Mouse (Mus musculus) ES-E14 (cell line): ENCODE data around the gene Ccdc28b.

Source experiments
- ZC3H11A ChIP-seq: IDR thresholded peaks from 2 replicates; pipeline ENCODE4 v1.6.1; 2012; ENCODE audit warnings: low read depth, mild to moderate bottlenecking, inconsistent platforms, low read length, borderline replicate concordance
- ZNF384 ChIP-seq: IDR thresholded peaks from 2 replicates; pipeline ENCODE4 v1.6.1; 2012; ENCODE audit warnings: low read depth, low read length, inconsistent platforms

DNA sequence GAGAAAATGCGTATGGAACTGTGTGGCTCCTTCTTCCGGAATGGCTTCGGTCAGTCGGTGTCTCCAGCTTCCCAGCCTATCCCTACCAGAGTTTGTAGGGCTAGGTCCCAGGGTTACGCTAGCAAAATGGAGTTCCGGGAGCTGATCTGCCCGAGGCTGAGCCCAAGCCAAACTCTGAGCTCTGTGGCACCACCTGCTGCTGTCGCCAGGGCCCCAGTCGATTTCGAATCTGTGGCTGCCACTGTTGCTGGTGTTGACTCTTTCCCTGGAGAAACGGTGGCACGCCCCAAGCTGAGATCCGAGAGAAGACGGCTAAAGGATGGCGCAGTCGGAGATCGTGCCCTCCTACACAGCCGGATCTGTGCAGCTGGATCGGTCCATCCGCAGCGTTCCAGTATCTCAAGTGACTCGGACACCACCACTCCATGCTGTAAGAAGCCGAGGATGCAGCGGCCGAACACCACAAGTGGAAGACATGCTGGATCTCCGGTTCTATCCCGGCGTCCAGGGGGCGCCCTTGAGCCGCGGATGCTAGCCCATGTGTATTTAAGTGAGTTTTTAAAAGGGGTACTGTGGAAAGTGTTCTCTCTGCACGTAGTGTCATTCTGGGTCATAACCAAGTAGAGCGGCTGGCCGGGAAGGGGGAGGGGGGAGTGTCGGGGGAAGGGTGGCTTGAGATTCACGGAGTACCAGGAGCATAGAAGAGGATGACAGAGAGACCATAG, 38.7 kb downstream of the Ccdc28b start:
- TF ChIP-seq ZC3H11A (no peak), ZNF384 (no peak)
